Mouse (Mus musculus): ENCODE data around the gene Slc22a18. TPM values are rescaled to one million over a fixed set of nuclear protein-coding genes. Genes with fewer than 3 reads are reported as not detected.
A peak's percentile ranks its signal among the peaks of the same experiment; 100 is the strongest.
"Not testable (repeated sequence)": the region's sequence is repeated elsewhere in the genome, so short reads cannot be mapped to it uniquely, and the experiment has no call there.

Slc22a18 gene
- polyA plus RNA-seq, 1 experiment from 2014 or later, result 0.64 TPM

GRCm38 (mm10) chr7:143532410-143532809 is 58.9 kb downstream of the Slc22a18 start:
- Histone ChIP-seq H3K27ac (ENCODE audit: low read depth, low read length) (no peak overlapping the region), H3K4me2 (ENCODE audit: low read depth) (no peak overlapping the region), H3K4me3 (ENCODE audit: low read depth, low read length) (no peak overlapping the region), H3K9ac (ENCODE audit: low read length) (no peak overlapping the region), H3K4me1 (ENCODE audit: control insufficient read depth, insufficient read depth, low read length) (no peaks in the 10 kb centered on the region), H3K9me3 (ENCODE audit: control insufficient read depth, low read length) (no peaks in the 10 kb centered on the region), H3K36me3 (ENCODE audit: control insufficient read depth, insufficient read depth, low read length) (peaks cover 28% of the 10 kb centered on the region), H3K27me3 (ENCODE audit: control insufficient read depth, insufficient read depth, low read length) (no peaks in the 10 kb centered on the region)
- ATAC-seq (ENCODE audit: insufficient read depth, low FRiP score, low TSS enrichment) (no peak), DNase-seq (ENCODE audit: low spot score) (no peak)
- WGBS, result 96% methylated on average over 1 of the region's 1 CpGs

DNA sequence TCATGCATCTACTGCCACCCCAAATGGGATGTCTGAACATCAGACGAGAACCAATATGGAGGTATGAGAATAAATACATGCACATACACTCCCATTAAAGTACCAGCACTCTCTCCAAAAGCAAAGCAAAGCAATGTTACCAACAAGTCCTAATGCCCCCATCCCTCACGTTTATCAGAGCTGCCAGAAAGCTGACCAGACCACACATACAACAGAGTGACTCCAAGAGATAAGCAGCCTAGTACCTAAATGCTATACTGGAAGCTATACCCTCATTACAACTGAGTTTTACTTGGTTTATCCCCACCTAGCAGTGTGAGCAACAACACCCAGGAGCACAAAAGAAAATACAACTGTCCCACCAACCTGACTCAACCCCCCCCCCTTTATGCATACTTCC is 59.7 kb downstream of the Slc22a18 start:
- no peak overlapping the region for H3K9ac ChIP-seq (ENCODE audit: low read length)
- ATAC-seq (ENCODE audit: insufficient read depth, low FRiP score, low TSS enrichment) (no peak), DNase-seq (ENCODE audit: low spot score) (no peak)
- H3K9me3 ChIP-seq (ENCODE audit: control insufficient read depth, low read length), result no peaks in the 10 kb centered on the region
- no peak overlapping the region for H3K4me2 ChIP-seq (ENCODE audit: low read depth)
- no peaks in the 10 kb centered on the region for H3K27me3 ChIP-seq (ENCODE audit: control insufficient read depth, insufficient read depth, low read length)
- H3K36me3 ChIP-seq (ENCODE audit: control insufficient read depth, insufficient read depth, low read length), result peaks cover 31% of the 10 kb centered on the region
- H3K4me3 ChIP-seq (ENCODE audit: low read depth, low read length), result no peak overlapping the region
- no peak overlapping the region for H3K27ac ChIP-seq (ENCODE audit: low read depth, low read length)
- no peaks in the 10 kb centered on the region for H3K4me1 ChIP-seq (ENCODE audit: control insufficient read depth, insufficient read depth, low read length)
- 91% methylated on average over 2 of the region's 2 CpGs for WGBS

GRCm38 (mm10) chr7:143536251-143536650 is 62.7 kb downstream of the Slc22a18 start:
- ATAC-seq (ENCODE audit: insufficient read depth, low FRiP score, low TSS enrichment), result no peak
- H3K4me2 ChIP-seq (ENCODE audit: low read depth), result no peak overlapping the region
- no peaks in the 10 kb centered on the region for H3K27me3 ChIP-seq (ENCODE audit: control insufficient read depth, insufficient read depth, low read length)
- WGBS, result 89% methylated on average over 3 of the region's 3 CpGs
- no peak for DNase-seq (ENCODE audit: low spot score)
- no peak overlapping the region for H3K27ac ChIP-seq (ENCODE audit: low read depth, low read length)
- peaks cover 23% of the 10 kb centered on the region for H3K36me3 ChIP-seq (ENCODE audit: control insufficient read depth, insufficient read depth, low read length)
- H3K4me3 ChIP-seq (ENCODE audit: low read depth, low read length), result no peak overlapping the region
- H3K9me3 ChIP-seq (ENCODE audit: control insufficient read depth, low read length), result no peaks in the 10 kb centered on the region
- H3K9ac ChIP-seq (ENCODE audit: low read length), result no peak overlapping the region
- H3K4me1 ChIP-seq (ENCODE audit: control insufficient read depth, insufficient read depth, low read length), result no peaks in the 10 kb centered on the region

GRCm38 (mm10) chr7:143538229-143538628 is 64.7 kb downstream of the Slc22a18 start:
- not testable (repeated sequence) for H3K4me3 ChIP-seq (ENCODE audit: low read depth, low read length); DNase-seq (ENCODE audit: low spot score); H3K4me1 ChIP-seq (ENCODE audit: control insufficient read depth, insufficient read depth, low read length); H3K9ac ChIP-seq (ENCODE audit: low read length); H3K27ac ChIP-seq (ENCODE audit: low read depth, low read length); H3K27me3 ChIP-seq (ENCODE audit: control insufficient read depth, insufficient read depth, low read length); H3K4me2 ChIP-seq (ENCODE audit: low read depth); H3K9me3 ChIP-seq (ENCODE audit: control insufficient read depth, low read length); ATAC-seq (ENCODE audit: insufficient read depth, low FRiP score, low TSS enrichment)
- 94% methylated on average over 6 of the region's 6 CpGs for WGBS
- H3K36me3 ChIP-seq (ENCODE audit: control insufficient read depth, insufficient read depth, low read length), result peaks cover 17% of the 10 kb centered on the region

DNA sequence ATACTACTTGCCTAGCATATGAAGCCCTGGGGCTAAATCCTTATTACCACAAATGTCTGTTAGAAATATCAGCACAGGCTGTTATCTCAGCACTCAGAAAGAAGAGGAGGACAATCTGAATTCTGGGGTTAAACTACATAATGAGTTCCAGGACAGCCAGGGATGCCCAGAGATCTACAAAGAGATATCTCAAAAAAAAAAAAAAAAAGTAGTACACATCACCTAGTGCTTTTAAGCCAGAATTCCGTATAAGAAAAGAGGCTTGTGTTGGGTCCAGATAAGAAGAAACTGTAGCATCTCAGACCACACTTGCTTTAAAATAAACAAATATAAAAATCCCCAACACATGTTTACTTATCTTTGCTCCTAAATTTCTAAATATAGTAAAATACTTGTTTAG is 65.1 kb downstream of the Slc22a18 start:
- DNase-seq (ENCODE audit: low spot score) (no peak), ATAC-seq (ENCODE audit: insufficient read depth, low FRiP score, low TSS enrichment) (no peak)
- H3K27ac ChIP-seq (ENCODE audit: low read depth, low read length), result no peak overlapping the region
- H3K27me3 ChIP-seq (ENCODE audit: control insufficient read depth, insufficient read depth, low read length), result no peaks in the 10 kb centered on the region
- H3K9me3 ChIP-seq (ENCODE audit: control insufficient read depth, low read length), result no peaks in the 10 kb centered on the region
- no peaks in the 10 kb centered on the region for H3K4me1 ChIP-seq (ENCODE audit: control insufficient read depth, insufficient read depth, low read length)
- no peak overlapping the region for H3K4me3 ChIP-seq (ENCODE audit: low read depth, low read length)
- WGBS, result 92% methylated on average over 1 of the region's 1 CpGs
- H3K9ac ChIP-seq (ENCODE audit: low read length), result no peak overlapping the region
- H3K36me3 ChIP-seq (ENCODE audit: control insufficient read depth, insufficient read depth, low read length), result peaks cover 17% of the 10 kb centered on the region
- no peak overlapping the region for H3K4me2 ChIP-seq (ENCODE audit: low read depth)

DNA sequence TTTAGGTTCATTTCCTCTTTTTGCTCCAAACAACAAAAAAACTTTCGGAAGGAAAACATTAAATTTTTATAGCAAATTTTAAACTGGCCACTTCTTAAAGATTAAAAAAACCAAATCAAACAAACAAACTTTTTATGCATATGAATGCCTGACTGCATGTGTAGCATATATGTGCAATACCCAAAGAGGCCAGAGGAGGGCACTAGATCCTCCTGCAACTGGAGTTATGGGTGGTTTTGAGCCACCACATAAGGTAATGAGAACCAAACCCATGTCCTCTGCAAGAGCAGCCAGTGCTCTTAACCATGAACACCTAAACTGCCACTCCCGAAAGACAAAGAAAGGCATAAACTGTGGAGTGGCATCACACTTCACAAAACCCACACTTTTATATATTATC is 70.8 kb downstream of the Slc22a18 start:
- H3K4me2 ChIP-seq (ENCODE audit: low read depth), result no peak overlapping the region
- ATAC-seq (ENCODE audit: insufficient read depth, low FRiP score, low TSS enrichment) (no peak), DNase-seq (ENCODE audit: low spot score) (peak; percentile 35)
- peaks cover 8% of the 10 kb centered on the region; the same call in 1 of the 2 replicates for H3K4me1 ChIP-seq (ENCODE audit: control insufficient read depth, insufficient read depth, low read length)
- no peaks in the 10 kb centered on the region for H3K9me3 ChIP-seq (ENCODE audit: control insufficient read depth, low read length)
- H3K4me3 ChIP-seq (ENCODE audit: low read depth, low read length), result no peak overlapping the region
- 94% methylated on average over 2 of the region's 2 CpGs for WGBS
- H3K27ac ChIP-seq (ENCODE audit: low read depth, low read length), result no peak overlapping the region
- no peak overlapping the region for H3K9ac ChIP-seq (ENCODE audit: low read length)
- no peaks in the 10 kb centered on the region for H3K27me3 ChIP-seq (ENCODE audit: control insufficient read depth, insufficient read depth, low read length)
- no peaks in the 10 kb centered on the region for H3K36me3 ChIP-seq (ENCODE audit: control insufficient read depth, insufficient read depth, low read length)

GRCm38 (mm10) chr7:143546554-143546953 is 73.0 kb downstream of the Slc22a18 start:
- no peak overlapping the region for H3K4me3 ChIP-seq (ENCODE audit: low read depth, low read length)
- peaks cover 8% of the 10 kb centered on the region; the same call in 1 of the 2 replicates for H3K4me1 ChIP-seq (ENCODE audit: control insufficient read depth, insufficient read depth, low read length)
- no peaks in the 10 kb centered on the region for H3K9me3 ChIP-seq (ENCODE audit: control insufficient read depth, low read length)
- H3K36me3 ChIP-seq (ENCODE audit: control insufficient read depth, insufficient read depth, low read length), result no peaks in the 10 kb centered on the region
- H3K27ac ChIP-seq (ENCODE audit: low read depth, low read length), result no peak overlapping the region
- ATAC-seq (ENCODE audit: insufficient read depth, low FRiP score, low TSS enrichment) (no peak), DNase-seq (ENCODE audit: low spot score) (no peak)
- no peaks in the 10 kb centered on the region for H3K27me3 ChIP-seq (ENCODE audit: control insufficient read depth, insufficient read depth, low read length)
- 78% methylated on average over 2 of the region's 2 CpGs for WGBS
- no peak overlapping the region for H3K9ac ChIP-seq (ENCODE audit: low read length)
- H3K4me2 ChIP-seq (ENCODE audit: low read depth), result no peak overlapping the region

- peak overlapping the region; percentile 79 for H3K4me2 ChIP-seq (ENCODE audit: low read depth)
- no peaks in the 10 kb centered on the region for H3K27me3 ChIP-seq (ENCODE audit: control insufficient read depth, insufficient read depth, low read length)
- DNase-seq (ENCODE audit: low spot score) (peak; percentile 75), ATAC-seq (ENCODE audit: insufficient read depth, low FRiP score, low TSS enrichment) (peak; percentile 74)
- peak overlapping the region; percentile 80 for H3K27ac ChIP-seq (ENCODE audit: low read depth, low read length)
- peak overlapping the region; percentile 93 for H3K9ac ChIP-seq (ENCODE audit: low read length)
- peak overlapping the region; percentile 95 for H3K4me3 ChIP-seq (ENCODE audit: low read depth, low read length)
- peaks cover 8% of the 10 kb centered on the region; the same call in 1 of the 2 replicates for H3K4me1 ChIP-seq (ENCODE audit: control insufficient read depth, insufficient read depth, low read length)
- H3K9me3 ChIP-seq (ENCODE audit: control insufficient read depth, low read length), result no peaks in the 10 kb centered on the region
- no peaks in the 10 kb centered on the region for H3K36me3 ChIP-seq (ENCODE audit: control insufficient read depth, insufficient read depth, low read length)
- whole genome bisulfite sequencing, result under 1% methylated on average over 35 of the region's 63 CpGs
Observed at GRCm38 (mm10) chr7:143548231-143548961, 74.9 kb downstream of the Slc22a18 start.

Measured in neural tube, embryonic 11.5 days (tissue).